Mouse (Mus musculus) limb, embryonic 10.5 days (tissue): Measurements from ENCODE around the gene Olfr27. TPM values are rescaled to one million over a fixed set of nuclear protein-coding genes. Genes with fewer than 3 reads are reported as not detected.

Experiments used
- DNase-seq: peaks from one replicate; pipeline ENCODE4 v3.0.0-alpha.2; 2017; ENCODE audit warnings: low spot score
- H3K27ac ChIP-seq: fragments of 300-500 bp; sonication (generic); 2 replicates; pipeline ENCODE4 v1.5.1; 2016; ENCODE audit warnings: mild to moderate bottlenecking
- H3K27me3 ChIP-seq: fragments of 300-500 bp; sonication (generic); 2 replicates; pipeline ENCODE4 v1.6.1; 2016; ENCODE audit warnings: low read depth, mild to moderate bottlenecking; ENCODE audit not compliant: poor library complexity, severe bottlenecking
- H3K36me3 ChIP-seq: fragments of 300-500 bp; sonication (generic); 2 replicates; pipeline ENCODE4 v1.6.1; 2016; ENCODE audit warnings: mild to moderate bottlenecking, moderate library complexity
- H3K4me1 ChIP-seq: fragments of 300-500 bp; sonication (generic); 2 replicates; pipeline ENCODE4 v1.6.1; 2016
- H3K4me3 ChIP-seq: fragments of 300-500 bp; sonication (generic); 2 replicates; pipeline ENCODE4 v1.5.1; 2016; ENCODE audit warnings: mild to moderate bottlenecking, moderate library complexity
- H3K9me3 ChIP-seq: fragments of 300-500 bp; sonication (generic); replicated peaks from 2 replicates; pipeline ENCODE4 v1.6.1; 2016; ENCODE audit warnings: mild to moderate bottlenecking
- WGBS: fragments of 180-500 bp; shearing (Covaris S2); methylation state at CpG from one replicate; pipeline ENCODE4 v1.1.7; 2016; 5-methylcytosine and 5-hydroxymethylcytosine counted together
- polyA plus RNA-seq: library from polyadenylated mRNA; unstranded; fragments of >200 nt; fragmentation: Nextera tagmentation; extraction: Ambion mirVana; gene quantifications from 2 replicates; pipeline ENCODE4 v1.2.1, GENCODE M21; 2016

Gene Olfr27
- polyA plus RNA-seq, result not detected in 2 replicates

- Histone ChIP-seq H3K27ac (no peak within 1 kb of the TSS), H3K27me3 (no peaks in the 10 kb centered on the region), H3K9me3 (no peaks in the 10 kb centered on the region), H3K4me1 (no peaks in the 10 kb centered on the region), H3K36me3 (no peaks in the 10 kb centered on the region), H3K4me3 (no peak within 1 kb of the TSS)
- DNase-seq, result no peak
These were observed at the start of gene Olfr27 for GRCm38 (mm10) chr9:39127831-39128230. Olfr27 (plus strand) TSS chr9:39128131.

GRCm38 (mm10) chr9:39078787-39079186 is 49.1 kb upstream of the Olfr27 start, which contains the start of gene Olfr938:
Olfr938 (minus strand) TSS chr9:39078887.
- WGBS, result 89% methylated on average over 2 of the region's 2 CpGs
- no peak for DNase-seq
- Histone ChIP-seq H3K4me1 (no peaks in the 10 kb centered on the region), H3K9me3 (no peaks in the 10 kb centered on the region), H3K27ac (no peak within 1 kb of the TSS), H3K27me3 (no peaks in the 10 kb centered on the region), H3K4me3 (no peak within 1 kb of the TSS), H3K36me3 (no peaks in the 10 kb centered on the region)

GRCm38 (mm10) chr9:39127326-39127725 is 605 bp upstream of the Olfr27 start:
- Histone ChIP-seq H3K9me3 (no peaks in the 10 kb centered on the region), H3K4me3 (no peak overlapping the region), H3K36me3 (no peaks in the 10 kb centered on the region), H3K27ac (no peak overlapping the region), H3K4me1 (no peaks in the 10 kb centered on the region), H3K27me3 (no peaks in the 10 kb centered on the region)
- DNase-seq, result no peak
- WGBS, result 85% methylated on average over 1 of the region's 1 CpGs

GRCm38 (mm10) chr9:39152401-39152800 is 24.5 kb downstream of the Olfr27 start:
- no peaks in the 10 kb centered on the region for H3K27me3 ChIP-seq
- WGBS, result 56% methylated on average over 1 of the region's 1 CpGs
- no peak overlapping the region for H3K27ac ChIP-seq
- DNase-seq, result no peak
- no peak overlapping the region for H3K4me3 ChIP-seq
- no peaks in the 10 kb centered on the region for H3K36me3 ChIP-seq
- H3K9me3 ChIP-seq, result no peaks in the 10 kb centered on the region
- no peaks in the 10 kb centered on the region for H3K4me1 ChIP-seq

GRCm38 (mm10) chr9:39166004-39166403 is 38.1 kb downstream of the Olfr27 start, which contains the start of gene Olfr943:
Olfr943 (plus strand) TSS chr9:39166304.
- H3K36me3 ChIP-seq, result no peaks in the 10 kb centered on the region
- no peaks in the 10 kb centered on the region for H3K27me3 ChIP-seq
- DNase-seq, result no peak
- 89% methylated on average over 5 of the region's 5 CpGs for WGBS
- H3K4me1 ChIP-seq, result no peaks in the 10 kb centered on the region
- no peaks in the 10 kb centered on the region for H3K9me3 ChIP-seq
- H3K4me3 ChIP-seq, result no peak within 1 kb of the TSS
- H3K27ac ChIP-seq, result no peak within 1 kb of the TSS

Other genes starting within 250 kb of the Olfr27 start
- not detected in 2 replicates for gene Olfr930, start 198.3 kb upstream of the Olfr27 start, polyA plus RNA-seq
- gene Olfr933, start 155.8 kb upstream of the Olfr27 start, polyA plus RNA-seq, result not detected in 2 replicates
- not detected in 2 replicates for gene Olfr934, start 139.8 kb upstream of the Olfr27 start, polyA plus RNA-seq
- gene Olfr935, start 128.4 kb upstream of the Olfr27 start, polyA plus RNA-seq, result not detected in 2 replicates
- not detected in 2 replicates for gene Olfr146, start 104.8 kb upstream of the Olfr27 start, polyA plus RNA-seq
- not detected in 2 replicates for gene Olfr937, start 63.2 kb upstream of the Olfr27 start, polyA plus RNA-seq
- gene Olfr938, start 49.2 kb upstream of the Olfr27 start, polyA plus RNA-seq, result not detected in 2 replicates
- not detected in 2 replicates for gene Olfr943, start 38.2 kb downstream of the Olfr27 start, polyA plus RNA-seq
- not detected in 2 replicates for gene Olfr944, start 73.8 kb downstream of the Olfr27 start, polyA plus RNA-seq
- gene Olfr1537, start 121.9 kb downstream of the Olfr27 start, polyA plus RNA-seq, result not detected in 2 replicates
- gene Olfr945, start 148.7 kb downstream of the Olfr27 start, polyA plus RNA-seq, result not detected in 2 replicates
- not detected in 2 replicates for gene Olfr948, start 197.9 kb downstream of the Olfr27 start, polyA plus RNA-seq